Mouse (Mus musculus) kidney, postnatal 25 days (tissue): Measurements from ENCODE around the gene Deaf1.
"Not testable (repeated sequence)": the region's sequence is repeated elsewhere in the genome, so short reads cannot be mapped to it uniquely, and the experiment has no call there.

Source experiments
- DNase-seq, 2 experiments: peaks; one replicate each; pipeline ENCODE4 v3.0.0; 2021; ENCODE audit warnings: mixed read lengths in 2 of 2

The Deaf1 gene

GRCm38 (mm10) chr7:141261480-141261879, 66.0 kb downstream of the Deaf1 start:
- no peak for DNase-seq

GRCm38 (mm10) chr7:141256159-141256558, 71.3 kb downstream of the Deaf1 start:
- no peak for DNase-seq

- DNase-seq = not testable (repeated sequence)
These were observed 77.0 kb downstream of the Deaf1 start for GRCm38 (mm10) chr7:141250486-141250885.
